Mouse (Mus musculus): Measurements from ENCODE around the gene Fitm2. TPM values are rescaled to one million over a fixed set of nuclear protein-coding genes. Genes with fewer than 3 reads are reported as not detected.
"Not testable (repeated sequence)": the region's sequence is repeated elsewhere in the genome, so short reads cannot be mapped to it uniquely, and the experiment has no call there.

Gene Fitm2
- polyA plus RNA-seq, 1 experiment from 2014 or later = 18.2 TPM

GRCm38 (mm10) chr2:163467585-163467984, 4.8 kb downstream of the Fitm2 start:
- Histone ChIP-seq H3K27me3 (replicated peaks; ENCODE audit: control insufficient read depth, insufficient read depth, low read length) (no peaks in the 10 kb centered on the region), H3K36me3 (ENCODE audit: control insufficient read depth, insufficient read depth, low read length) (peaks cover 23% of the 10 kb centered on the region), H3K27ac (ENCODE audit: low read depth, low read length) (no peak overlapping the region), H3K4me3 (ENCODE audit: low read length) (no peak overlapping the region), H3K4me1 (ENCODE audit: control insufficient read depth, insufficient read depth, low read depth, low read length) (peaks cover 9% of the 10 kb centered on the region), H3K9me3 (ENCODE audit: control insufficient read depth, low read length) (no peaks in the 10 kb centered on the region), H3K4me2 (ENCODE audit: low read length) (no peak overlapping the region), H3K9ac (ENCODE audit: low read depth, low read length) (no peak overlapping the region)
- 93% methylated on average over 6 of the region's 6 CpGs for WGBS
- no peak for ATAC-seq

- no peak overlapping the region for H3K4me2 ChIP-seq (ENCODE audit: low read length)
- 84% methylated on average over 8 of the region's 8 CpGs for WGBS
- peaks cover 23% of the 10 kb centered on the region for H3K36me3 ChIP-seq (ENCODE audit: control insufficient read depth, insufficient read depth, low read length)
Measured at GRCm38 (mm10) chr2:163466771-163467170, 5.7 kb downstream of the Fitm2 start.

GRCm38 (mm10) chr2:163464562-163464961, 7.9 kb downstream of the Fitm2 start:
- no peaks in the 10 kb centered on the region for H3K27me3 ChIP-seq (replicated peaks; ENCODE audit: control insufficient read depth, insufficient read depth, low read length)
- no peak for ATAC-seq
- no peak overlapping the region for H3K9ac ChIP-seq (ENCODE audit: low read depth, low read length)
- no peaks in the 10 kb centered on the region for H3K4me1 ChIP-seq (ENCODE audit: control insufficient read depth, insufficient read depth, low read depth, low read length)
- 73% methylated on average over 6 of the region's 6 CpGs for WGBS
- no peaks in the 10 kb centered on the region for H3K9me3 ChIP-seq (ENCODE audit: control insufficient read depth, low read length)
- H3K4me2 ChIP-seq (ENCODE audit: low read length) = no peak overlapping the region
- peaks cover 20% of the 10 kb centered on the region for H3K36me3 ChIP-seq (ENCODE audit: control insufficient read depth, insufficient read depth, low read length)
- H3K27ac ChIP-seq (ENCODE audit: low read depth, low read length) = no peak overlapping the region
- H3K4me3 ChIP-seq (ENCODE audit: low read length) = no peak overlapping the region

More at GRCm38 (mm10) chr2:163466771-163467170, 5.7 kb downstream of the Fitm2 start:
- no peak overlapping the region for H3K9ac ChIP-seq (ENCODE audit: low read depth, low read length)
- no peak overlapping the region for H3K4me3 ChIP-seq (ENCODE audit: low read length)
- H3K4me1 ChIP-seq (ENCODE audit: control insufficient read depth, insufficient read depth, low read depth, low read length) = peaks cover 8% of the 10 kb centered on the region
- no peaks in the 10 kb centered on the region for H3K9me3 ChIP-seq (ENCODE audit: control insufficient read depth, low read length)
- H3K27ac ChIP-seq (ENCODE audit: low read depth, low read length) = no peak overlapping the region
- H3K27me3 ChIP-seq (replicated peaks; ENCODE audit: control insufficient read depth, insufficient read depth, low read length) = no peaks in the 10 kb centered on the region
- ATAC-seq = no peak

DNA sequence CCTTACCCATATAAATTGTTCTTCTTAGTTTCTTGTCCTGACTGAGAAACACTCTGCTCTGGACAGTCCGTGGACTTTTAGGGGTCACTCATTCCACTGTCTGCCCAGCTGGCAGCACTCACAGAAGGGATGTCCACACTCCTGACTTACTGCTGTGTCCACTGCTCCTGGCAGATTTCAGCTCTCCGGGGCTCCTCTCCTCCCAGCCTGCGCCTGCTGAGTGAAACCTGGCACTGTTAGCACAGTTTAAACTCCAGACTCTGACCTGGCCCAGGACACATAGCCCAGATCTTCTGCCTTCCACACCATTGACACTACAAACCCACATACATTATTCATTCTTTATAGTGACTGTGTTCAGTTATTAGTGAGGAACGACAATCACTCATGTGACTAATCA, 8.4 kb downstream of the Fitm2 start:
- 74% methylated on average over 4 of the region's 4 CpGs for WGBS
- H3K9me3 ChIP-seq (ENCODE audit: control insufficient read depth, low read length) = no peaks in the 10 kb centered on the region

GRCm38 (mm10) chr2:163463251-163463769, 9.1 kb downstream of the Fitm2 start:
- WGBS = 73% methylated on average over 10 of the region's 10 CpGs

More for the DNA sequence above, 8.4 kb downstream of the Fitm2 start:
- no peak overlapping the region for H3K9ac ChIP-seq (ENCODE audit: low read depth, low read length)
- H3K4me1 ChIP-seq (ENCODE audit: control insufficient read depth, insufficient read depth, low read depth, low read length) = peaks cover 4% of the 10 kb centered on the region; the same call in 1 of the 2 replicates
- no peak for ATAC-seq
- no peak overlapping the region for H3K4me3 ChIP-seq (ENCODE audit: low read length)
- no peaks in the 10 kb centered on the region for H3K27me3 ChIP-seq (replicated peaks; ENCODE audit: control insufficient read depth, insufficient read depth, low read length)
- peaks cover 17% of the 10 kb centered on the region for H3K36me3 ChIP-seq (ENCODE audit: control insufficient read depth, insufficient read depth, low read length)
- H3K4me2 ChIP-seq (ENCODE audit: low read length) = no peak overlapping the region
- no peak overlapping the region for H3K27ac ChIP-seq (ENCODE audit: low read depth, low read length)

DNA sequence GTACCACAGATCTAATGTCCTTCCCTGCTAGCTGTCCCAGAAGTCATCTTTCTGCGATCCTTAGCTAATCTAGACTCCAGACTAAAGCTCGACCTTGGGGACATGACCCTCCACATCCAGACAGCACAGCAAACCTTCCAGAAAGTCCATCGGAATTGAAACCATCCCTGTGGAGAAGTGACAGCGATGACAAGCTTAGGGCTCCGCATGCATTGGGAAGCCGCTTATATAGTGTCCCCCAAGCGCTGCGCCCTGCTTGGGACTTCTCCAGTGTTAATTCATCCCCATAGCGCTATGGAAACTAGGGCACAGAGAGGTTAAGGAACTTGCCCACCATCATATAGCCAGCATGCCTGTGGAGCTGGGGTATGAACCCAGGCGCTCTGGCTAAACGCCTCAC, 9.6 kb downstream of the Fitm2 start:
- no peak overlapping the region for H3K9ac ChIP-seq (ENCODE audit: low read depth, low read length)
- H3K27me3 ChIP-seq (replicated peaks; ENCODE audit: control insufficient read depth, insufficient read depth, low read length) = no peaks in the 10 kb centered on the region
- H3K27ac ChIP-seq (ENCODE audit: low read depth, low read length) = no peak overlapping the region
- ATAC-seq = no peak
- WGBS = 80% methylated on average over 11 of the region's 11 CpGs
- no peaks in the 10 kb centered on the region for H3K9me3 ChIP-seq (ENCODE audit: control insufficient read depth, low read length)
- H3K4me2 ChIP-seq (ENCODE audit: low read length) = no peak overlapping the region
- H3K4me1 ChIP-seq (ENCODE audit: control insufficient read depth, insufficient read depth, low read depth, low read length) = peaks cover 7% of the 10 kb centered on the region; the same call in 1 of the 2 replicates
- no peak overlapping the region for H3K4me3 ChIP-seq (ENCODE audit: low read length)
- peaks cover 11% of the 10 kb centered on the region for H3K36me3 ChIP-seq (ENCODE audit: control insufficient read depth, insufficient read depth, low read length)

More at GRCm38 (mm10) chr2:163463251-163463769, 9.1 kb downstream of the Fitm2 start:
- no peaks in the 10 kb centered on the region for H3K9me3 ChIP-seq (ENCODE audit: control insufficient read depth, low read length)
- peaks cover 7% of the 10 kb centered on the region; the same call in 1 of the 2 replicates for H3K4me1 ChIP-seq (ENCODE audit: control insufficient read depth, insufficient read depth, low read depth, low read length)
- no peaks in the 10 kb centered on the region for H3K27me3 ChIP-seq (replicated peaks; ENCODE audit: control insufficient read depth, insufficient read depth, low read length)
- H3K4me2 ChIP-seq (ENCODE audit: low read length) = no peak overlapping the region
- no peak for ATAC-seq
- H3K9ac ChIP-seq (ENCODE audit: low read depth, low read length) = no peak overlapping the region
- H3K4me3 ChIP-seq (ENCODE audit: low read length) = no peak overlapping the region
- no peak overlapping the region for H3K27ac ChIP-seq (ENCODE audit: low read depth, low read length)
- H3K36me3 ChIP-seq (ENCODE audit: control insufficient read depth, insufficient read depth, low read length) = peaks cover 16% of the 10 kb centered on the region

GRCm38 (mm10) chr2:163462386-163462785, 10.0 kb downstream of the Fitm2 start:
- peaks cover 8% of the 10 kb centered on the region for H3K36me3 ChIP-seq (ENCODE audit: control insufficient read depth, insufficient read depth, low read length)
- peaks cover 7% of the 10 kb centered on the region; the same call in 1 of the 2 replicates for H3K4me1 ChIP-seq (ENCODE audit: control insufficient read depth, insufficient read depth, low read depth, low read length)
- no peak for ATAC-seq
- H3K4me2 ChIP-seq (ENCODE audit: low read length) = no peak overlapping the region
- no peak overlapping the region for H3K4me3 ChIP-seq (ENCODE audit: low read length)
- H3K27ac ChIP-seq (ENCODE audit: low read depth, low read length) = no peak overlapping the region
- 82% methylated on average over 5 of the region's 5 CpGs for WGBS
- H3K27me3 ChIP-seq (replicated peaks; ENCODE audit: control insufficient read depth, insufficient read depth, low read length) = no peaks in the 10 kb centered on the region
- H3K9ac ChIP-seq (ENCODE audit: low read depth, low read length) = no peak overlapping the region
- no peaks in the 10 kb centered on the region for H3K9me3 ChIP-seq (ENCODE audit: control insufficient read depth, low read length)

DNA sequence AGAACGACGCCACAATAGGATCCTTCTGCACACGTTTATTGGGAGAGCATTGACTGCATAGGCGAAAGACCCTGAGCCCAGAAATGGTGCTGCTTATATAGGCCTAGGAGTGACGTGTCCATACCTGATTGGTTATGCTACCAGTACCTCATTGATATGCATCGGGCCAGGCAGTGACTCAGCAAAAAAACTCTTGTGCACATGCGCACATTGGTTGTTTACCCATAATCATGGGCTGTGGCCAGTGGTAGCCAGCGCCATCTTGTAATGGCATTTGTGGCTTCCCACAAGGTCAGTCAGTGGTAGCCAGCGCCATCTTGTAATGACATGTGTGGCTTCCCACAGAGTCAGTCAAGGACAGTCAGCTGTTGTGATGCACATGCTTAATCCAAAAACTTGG, 11.1 kb downstream of the Fitm2 start:
- not testable (repeated sequence) for H3K9ac ChIP-seq (ENCODE audit: low read depth, low read length); H3K4me3 ChIP-seq (ENCODE audit: low read length); H3K36me3 ChIP-seq (ENCODE audit: control insufficient read depth, insufficient read depth, low read length); H3K9me3 ChIP-seq (ENCODE audit: control insufficient read depth, low read length); H3K27me3 ChIP-seq (replicated peaks; ENCODE audit: control insufficient read depth, insufficient read depth, low read length); ATAC-seq; H3K4me2 ChIP-seq (ENCODE audit: low read length); H3K27ac ChIP-seq (ENCODE audit: low read depth, low read length); H3K4me1 ChIP-seq (ENCODE audit: control insufficient read depth, insufficient read depth, low read depth, low read length)
- WGBS = 91% methylated on average over 8 of the region's 9 CpGs

DNA sequence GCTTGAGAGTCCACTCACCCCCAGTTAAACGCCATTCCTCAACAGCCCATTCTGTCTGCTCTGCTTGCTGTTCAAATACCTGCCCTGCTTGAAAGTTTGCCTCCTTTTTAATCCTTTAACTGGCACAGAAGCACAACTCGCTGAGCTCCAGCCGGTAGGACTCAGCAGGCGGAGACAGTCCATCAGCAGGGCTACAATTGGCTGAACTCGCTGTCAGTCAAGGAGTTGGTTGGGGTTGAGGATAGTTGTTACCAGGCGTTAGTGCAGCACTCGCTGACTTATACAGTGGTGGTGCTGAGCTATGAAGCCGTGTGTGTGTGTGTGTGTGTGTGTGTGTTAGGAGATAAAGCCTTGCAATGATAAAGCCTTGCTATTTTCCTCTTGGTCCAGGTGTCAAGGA, 11.8 kb downstream of the Fitm2 start:
- no peak overlapping the region for H3K4me3 ChIP-seq (ENCODE audit: low read length)
- WGBS = 91% methylated on average over 8 of the region's 8 CpGs
- no peak overlapping the region for H3K4me2 ChIP-seq (ENCODE audit: low read length)

More for the DNA sequence above, 11.8 kb downstream of the Fitm2 start:
- ATAC-seq = no peak
- H3K27me3 ChIP-seq (replicated peaks; ENCODE audit: control insufficient read depth, insufficient read depth, low read length) = no peaks in the 10 kb centered on the region
- H3K4me1 ChIP-seq (ENCODE audit: control insufficient read depth, insufficient read depth, low read depth, low read length) = peaks cover 7% of the 10 kb centered on the region; the same call in 1 of the 2 replicates
- H3K36me3 ChIP-seq (ENCODE audit: control insufficient read depth, insufficient read depth, low read length) = peaks cover under 1% of the 10 kb centered on the region; the same call in 1 of the 2 replicates
- H3K9me3 ChIP-seq (ENCODE audit: control insufficient read depth, low read length) = no peaks in the 10 kb centered on the region
- no peak overlapping the region for H3K9ac ChIP-seq (ENCODE audit: low read depth, low read length)
- no peak overlapping the region for H3K27ac ChIP-seq (ENCODE audit: low read depth, low read length)

All from hindbrain, embryonic 16.5 days (tissue).